Mouse (Mus musculus) limb, embryonic 13.5 days (tissue): ENCODE results near the gene Ap2m1. TPM values are rescaled to one million over a fixed set of nuclear protein-coding genes. Genes with fewer than 3 reads are reported as not detected.
A peak's percentile ranks its signal among the peaks of the same experiment; 100 is the strongest.

Experiments
- ATAC-seq: fragments of 200-750 bp; cut with Nextera tagmentation; 2 replicates; pipeline ENCODE4 v1.8.0; 2017; ENCODE audit warnings: low read depth, moderate number of reproducible peaks, moderate TSS enrichment; ENCODE audit not compliant: low FRiP score
- H3K27ac ChIP-seq: fragments of 300-500 bp; sonication (generic); 2 replicates; pipeline ENCODE4 v1.5.1; 2015; ENCODE audit warnings: inconsistent platforms, mild to moderate bottlenecking, moderate library complexity
- H3K27me3 ChIP-seq: fragments of 300-500 bp; sonication (generic); 2 replicates; pipeline ENCODE4 v1.6.1; 2015; ENCODE audit warnings: mild to moderate bottlenecking, inconsistent platforms
- H3K36me3 ChIP-seq: fragments of 300-500 bp; sonication (generic); 2 replicates; pipeline ENCODE4 v1.6.1; 2015; ENCODE audit warnings: inconsistent platforms, mild to moderate bottlenecking, moderate library complexity
- H3K4me1 ChIP-seq: fragments of 300-500 bp; sonication (generic); 2 replicates; pipeline ENCODE4 v1.6.1; 2015; ENCODE audit warnings: inconsistent platforms
- H3K4me2 ChIP-seq: fragments of 300-500 bp; sonication (generic); replicated peaks from 2 replicates; pipeline ENCODE4 v1.6.1; 2015; ENCODE audit warnings: inconsistent platforms, mild to moderate bottlenecking, moderate library complexity
- H3K4me3 ChIP-seq: fragments of 300-500 bp; sonication (generic); 2 replicates; pipeline ENCODE4 v1.5.1; 2015; ENCODE audit warnings: moderate library complexity, mild to moderate bottlenecking, inconsistent platforms
- H3K9ac ChIP-seq: fragments of 300-500 bp; sonication (generic); 2 replicates; pipeline ENCODE4 v1.6.1; 2015; ENCODE audit warnings: mild to moderate bottlenecking, inconsistent platforms
- H3K9me3 ChIP-seq: fragments of 300-500 bp; sonication (generic); 2 replicates; pipeline ENCODE4 v1.6.1; 2016; ENCODE audit warnings: inconsistent platforms
- WGBS: fragments of 180-500 bp; shearing (Covaris S2); methylation state at CpG from one replicate; pipeline ENCODE4 v1.1.7; 2015; 5-methylcytosine and 5-hydroxymethylcytosine counted together
- polyA plus RNA-seq: library from polyadenylated mRNA; unstranded; fragments of >200 nt; fragmentation: Nextera tagmentation; extraction: Ambion mirVana; gene quantifications from 2 replicates; pipeline ENCODE4 v1.2.1, GENCODE M21; 2015

Ap2m1 gene
- polyA plus RNA-seq, 1 experiment from 2014 or later, result 657 TPM

GRCm38 (mm10) chr16:20557381-20557780 lies 22.1 kb downstream of the Ap2m1 start:
- H3K4me1 ChIP-seq, result no peaks in the 10 kb centered on the region
- H3K27me3 ChIP-seq, result no peaks in the 10 kb centered on the region
- no peaks in the 10 kb centered on the region for H3K9me3 ChIP-seq
- H3K4me2 ChIP-seq, result no peak overlapping the region
- no peak overlapping the region for H3K9ac ChIP-seq
- no peak for ATAC-seq
- peaks cover 93% of the 10 kb centered on the region for H3K36me3 ChIP-seq
- no peak overlapping the region for H3K4me3 ChIP-seq
- WGBS, result 61% methylated on average over 7 of the region's 7 CpGs
- H3K27ac ChIP-seq, result no peak overlapping the region

DNA sequence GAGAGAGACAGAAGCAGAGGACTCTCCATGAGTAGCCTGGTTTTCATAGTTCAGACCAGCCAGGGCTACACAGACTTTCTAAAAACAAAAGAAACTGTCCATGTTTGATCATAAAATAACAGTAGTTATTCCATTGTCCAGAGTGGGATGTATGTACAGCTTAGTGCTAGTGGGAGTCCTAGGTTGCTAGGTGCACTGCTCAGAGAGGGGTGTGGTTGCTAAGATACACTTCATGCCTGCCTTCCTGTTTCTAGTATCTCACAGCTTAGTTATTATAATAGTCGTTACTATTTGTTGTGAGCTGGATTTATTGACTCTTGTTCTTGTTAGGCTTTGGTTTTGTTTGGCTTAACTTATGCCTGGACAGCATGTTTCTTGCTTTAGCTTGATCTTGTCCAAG lies 29.8 kb downstream of the Ap2m1 start:
- no peak overlapping the region for H3K9ac ChIP-seq
- H3K4me1 ChIP-seq, result no peaks in the 10 kb centered on the region
- no peak overlapping the region for H3K4me2 ChIP-seq
- H3K27ac ChIP-seq, result no peak overlapping the region
- no peaks in the 10 kb centered on the region for H3K9me3 ChIP-seq
- WGBS, result 90% methylated on average over 1 of the region's 1 CpGs
- H3K4me3 ChIP-seq, result no peak overlapping the region
- no peak for ATAC-seq
- peaks cover 35% of the 10 kb centered on the region for H3K36me3 ChIP-seq
- H3K27me3 ChIP-seq, result no peaks in the 10 kb centered on the region

DNA sequence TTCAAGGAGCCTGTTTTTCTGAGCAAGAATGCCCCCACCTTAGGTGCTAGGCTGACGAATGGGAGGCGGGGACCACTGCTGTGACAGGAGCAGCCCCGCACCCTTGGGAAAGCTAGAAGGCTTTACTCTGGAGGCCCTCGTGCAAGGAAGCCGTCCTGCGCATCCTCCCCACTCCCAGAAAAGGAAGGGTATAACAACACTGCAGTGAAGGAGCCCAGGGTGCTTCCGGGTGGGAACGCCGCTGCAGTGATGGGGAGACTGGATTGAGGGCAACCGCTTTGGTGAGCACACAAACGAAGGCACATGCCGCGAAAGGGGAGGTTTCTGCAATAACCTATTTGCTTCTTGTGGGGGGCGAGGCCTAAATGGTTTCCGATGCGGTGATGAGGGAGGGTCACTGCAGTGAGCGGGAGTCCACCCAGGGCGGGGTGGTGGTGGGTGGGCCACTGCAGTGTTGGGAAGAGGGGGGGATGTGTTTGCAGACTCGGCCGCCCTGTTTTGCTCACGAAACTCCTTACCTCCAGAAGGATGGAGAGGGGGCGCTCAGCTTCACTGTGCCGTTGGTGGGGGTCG lies 54.2 kb downstream of the Ap2m1 start, which contains the start of gene Vwa5b2:
Vwa5b2 (plus strand) TSS at position 106 of the 573 bp plus-strand sequence.
- H3K27ac ChIP-seq, result no peak within 1 kb of the TSS

GRCm38 (mm10) chr16:20589939-20590679 lies 54.8 kb downstream of the Ap2m1 start:
- Histone ChIP-seq H3K4me3 (peak overlapping the region; percentile 49), H3K9ac (peak overlapping the region; percentile 62), H3K36me3 (no peaks in the 10 kb centered on the region), H3K27ac (no peak overlapping the region), H3K9me3 (no peaks in the 10 kb centered on the region), H3K4me1 (peaks cover 21% of the 10 kb centered on the region), H3K4me2 (peak overlapping the region; percentile 81), H3K27me3 (peaks cover 77% of the 10 kb centered on the region)
- peak; percentile 87 for ATAC-seq
- WGBS, result under 1% methylated on average over 39 of the region's 39 CpGs

More for the DNA sequence above, 54.2 kb downstream of the Ap2m1 start, which contains the start of gene Vwa5b2:
- H3K36me3 ChIP-seq, result no peaks in the 10 kb centered on the region
- under 1% methylated on average over 24 of the region's 24 CpGs for WGBS
- peak within 1 kb of the TSS; percentile 81 for H3K4me2 ChIP-seq
- H3K9ac ChIP-seq, result peak within 1 kb of the TSS; percentile 62
- H3K9me3 ChIP-seq, result no peaks in the 10 kb centered on the region
- ATAC-seq, result peak; percentile 75
- H3K4me1 ChIP-seq, result peaks cover 21% of the 10 kb centered on the region
- H3K27me3 ChIP-seq, result peaks cover 70% of the 10 kb centered on the region
- peak within 1 kb of the TSS; percentile 49 for H3K4me3 ChIP-seq

- 2% methylated on average over 16 of the region's 17 CpGs for WGBS
- no peak for ATAC-seq
- H3K4me2 ChIP-seq, result peak overlapping the region; percentile 81
- peak overlapping the region; percentile 49 for H3K4me3 ChIP-seq
- H3K27ac ChIP-seq, result no peak overlapping the region
- H3K9ac ChIP-seq, result peak overlapping the region; percentile 62; the same call in 1 of the 2 replicates
- H3K9me3 ChIP-seq, result no peaks in the 10 kb centered on the region
- H3K4me1 ChIP-seq, result peaks cover 21% of the 10 kb centered on the region
- H3K36me3 ChIP-seq, result no peaks in the 10 kb centered on the region
- peaks cover 81% of the 10 kb centered on the region for H3K27me3 ChIP-seq
Measured at GRCm38 (mm10) chr16:20590680-20591038, 55.4 kb downstream of the Ap2m1 start.

DNA sequence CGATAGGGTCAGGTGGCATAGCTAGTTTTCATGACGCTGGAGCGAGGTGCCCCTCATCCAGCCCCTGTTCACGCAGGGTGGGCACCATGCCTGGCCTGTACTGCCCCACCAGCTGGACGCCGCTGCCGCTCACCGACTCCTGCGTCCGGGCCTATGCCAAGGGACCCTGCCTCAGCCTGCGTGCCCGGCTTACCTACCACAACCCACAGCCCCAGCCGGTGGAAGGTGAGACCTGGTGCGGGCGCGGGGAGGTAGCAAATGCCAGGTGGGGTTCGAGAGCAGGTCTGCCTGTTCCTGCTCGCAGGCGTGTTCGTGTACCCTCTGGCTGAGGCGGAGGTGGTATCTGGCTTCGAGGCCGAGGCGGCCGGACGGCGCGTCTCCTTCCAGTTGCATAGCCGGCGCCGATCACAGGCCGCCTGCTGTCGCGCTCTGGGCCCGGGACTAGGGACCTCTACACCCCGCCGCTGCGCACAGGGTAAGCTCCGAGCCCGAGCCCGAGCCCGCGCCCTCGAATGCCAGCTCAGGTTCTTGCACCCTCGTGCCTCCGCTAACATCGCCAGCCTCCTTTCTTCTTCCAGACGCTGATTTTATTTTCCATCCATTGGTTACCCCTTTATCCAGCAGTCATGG lies 55.9 kb downstream of the Ap2m1 start:
- no peaks in the 10 kb centered on the region for H3K9me3 ChIP-seq
- no peak overlapping the region for H3K9ac ChIP-seq
- peaks cover 81% of the 10 kb centered on the region for H3K27me3 ChIP-seq
- H3K4me2 ChIP-seq, result peak overlapping the region; percentile 81
- no peak for ATAC-seq
- H3K36me3 ChIP-seq, result no peaks in the 10 kb centered on the region
- peak overlapping the region; percentile 49 for H3K4me3 ChIP-seq
- WGBS, result 5% methylated on average over 48 of the region's 48 CpGs
- peaks cover 21% of the 10 kb centered on the region for H3K4me1 ChIP-seq
- H3K27ac ChIP-seq, result no peak overlapping the region

Other genes starting within 250 kb of the Ap2m1 start
- gene Parl, start 233.1 kb upstream of the Ap2m1 start, polyA plus RNA-seq, result 85.5 and 99.8 TPM in 2 replicates
- gene Cyp2ab1, start 210.1 kb upstream of the Ap2m1 start, polyA plus RNA-seq, result not detected in 2 replicates
- gene Abcc5, start 109.1 kb upstream of the Ap2m1 start, polyA plus RNA-seq, result 86.9 and 100 TPM in 2 replicates
- gene Eif2b5, start 36.7 kb upstream of the Ap2m1 start, polyA plus RNA-seq, result 109 and 113 TPM in 2 replicates
- 28.0 and 28.7 TPM in 2 replicates for gene Dvl3, start 18.5 kb upstream of the Ap2m1 start, polyA plus RNA-seq
- gene Abcf3, start 13.1 kb downstream of the Ap2m1 start, polyA plus RNA-seq, result 68.1 and 78.1 TPM in 2 replicates
- gene Vwa5b2, start 54.0 kb downstream of the Ap2m1 start, polyA plus RNA-seq, result 0.73 and 1.5 TPM in 2 replicates
- gene Eef1akmt4, start 76.1 kb downstream of the Ap2m1 start, polyA plus RNA-seq, result 37.2 and 37.7 TPM in 2 replicates
- gene Gm49333, start 76.1 kb downstream of the Ap2m1 start, polyA plus RNA-seq, result not detected in 2 replicates
- 39.5 and 41.1 TPM in 2 replicates for gene Alg3, start 76.3 kb downstream of the Ap2m1 start, polyA plus RNA-seq
- gene Camk2n2, start 85.8 kb downstream of the Ap2m1 start, polyA plus RNA-seq, result 0.92 and 1.2 TPM in 2 replicates
- 6.9 and 7.5 TPM in 2 replicates for gene Ece2, start 94.3 kb downstream of the Ap2m1 start, polyA plus RNA-seq
- 342 and 355 TPM in 2 replicates for gene Psmd2, start 116.2 kb downstream of the Ap2m1 start, polyA plus RNA-seq
- gene Eif4g1, start 132.8 kb downstream of the Ap2m1 start, polyA plus RNA-seq, result 175 and 183 TPM in 2 replicates
- 8.5 and 10.4 TPM in 2 replicates for gene Fam131a, start 157.8 kb downstream of the Ap2m1 start, polyA plus RNA-seq
- 117 and 118 TPM in 2 replicates for gene Polr2h, start 182.2 kb downstream of the Ap2m1 start, polyA plus RNA-seq
- gene Clcn2, start 182.3 kb downstream of the Ap2m1 start, polyA plus RNA-seq, result 23.3 and 23.5 TPM in 2 replicates
- 9.1 and 9.3 TPM in 2 replicates for gene Chrd, start 197.6 kb downstream of the Ap2m1 start, polyA plus RNA-seq
- 0.66 and 0.74 TPM in 2 replicates for gene Thpo, start 199.0 kb downstream of the Ap2m1 start, polyA plus RNA-seq